Mouse (Mus musculus) lung, embryonic 15.5 days (tissue): ENCODE results near the gene Pes1. TPM values are rescaled to one million over a fixed set of nuclear protein-coding genes. Genes with fewer than 3 reads are reported as not detected.

Experiments
- ATAC-seq: fragments of 200-750 bp; cut with Nextera tagmentation; 2 replicates; pipeline ENCODE4 v1.8.0; 2017; ENCODE audit warnings: moderate number of reproducible peaks, borderline replicate concordance; ENCODE audit not compliant: low FRiP score, low TSS enrichment; ENCODE audit errors: extremely low read depth
- H3K27ac ChIP-seq: fragments of 300-500 bp; sonication (generic); 2 replicates; pipeline ENCODE4 v1.5.1; 2015; ENCODE audit warnings: moderate library complexity, mild to moderate bottlenecking, inconsistent platforms
- H3K27me3 ChIP-seq: fragments of 300-500 bp; sonication (generic); 2 replicates; pipeline ENCODE4 v1.6.1; 2015; ENCODE audit warnings: inconsistent platforms
- H3K36me3 ChIP-seq: fragments of 300-500 bp; sonication (generic); 2 replicates; pipeline ENCODE4 v1.6.1; 2015; ENCODE audit warnings: inconsistent platforms
- H3K4me1 ChIP-seq: fragments of 300-500 bp; sonication (generic); 2 replicates; pipeline ENCODE4 v1.6.1; 2015; ENCODE audit warnings: inconsistent platforms
- H3K4me2 ChIP-seq: fragments of 300-500 bp; sonication (generic); 2 replicates; pipeline ENCODE4 v1.6.1; 2015; ENCODE audit warnings: inconsistent platforms, mild to moderate bottlenecking, moderate library complexity
- H3K4me3 ChIP-seq: fragments of 300-500 bp; sonication (generic); 2 replicates; pipeline ENCODE4 v1.5.1; 2015; ENCODE audit warnings: mild to moderate bottlenecking, inconsistent platforms
- H3K9ac ChIP-seq: fragments of 300-500 bp; sonication (generic); 2 replicates; pipeline ENCODE4 v1.6.1; 2015; ENCODE audit warnings: inconsistent platforms
- H3K9me3 ChIP-seq: fragments of 300-500 bp; sonication (generic); 2 replicates; pipeline ENCODE4 v1.6.1; 2016; ENCODE audit warnings: inconsistent platforms
- WGBS: fragments of 180-500 bp; shearing (Covaris S2); methylation state at CpG from one replicate; pipeline ENCODE4 v1.1.7; 2015; 5-methylcytosine and 5-hydroxymethylcytosine counted together
- polyA plus RNA-seq: library from polyadenylated mRNA; unstranded; fragments of >200 nt; fragmentation: Nextera tagmentation; extraction: Ambion mirVana; gene quantifications from 2 replicates; pipeline ENCODE4 v1.2.1, GENCODE M21; 2015

Gene Pes1
- polyA plus RNA-seq, 1 experiment from 2014 or later = 76.2 TPM

- H3K27ac ChIP-seq = no peak overlapping the region
- H3K4me1 ChIP-seq = no peaks in the 10 kb centered on the region
- no peaks in the 10 kb centered on the region for H3K27me3 ChIP-seq
- no peaks in the 10 kb centered on the region for H3K9me3 ChIP-seq
- no peak overlapping the region for H3K4me3 ChIP-seq
- no peaks in the 10 kb centered on the region for H3K36me3 ChIP-seq
- no peak overlapping the region for H3K9ac ChIP-seq
- H3K4me2 ChIP-seq = no peak overlapping the region
- 71% methylated on average over 2 of the region's 2 CpGs for WGBS
- ATAC-seq = no peak
Measured at GRCm38 (mm10) chr11:4023321-4023720, 59.5 kb downstream of the Pes1 start.

- ATAC-seq = no peak
- WGBS = 64% methylated on average over 8 of the region's 8 CpGs
- H3K9me3 ChIP-seq = no peaks in the 10 kb centered on the region
- H3K4me3 ChIP-seq = no peak overlapping the region
- H3K27me3 ChIP-seq = no peaks in the 10 kb centered on the region
- H3K4me2 ChIP-seq = no peak overlapping the region
- H3K36me3 ChIP-seq = no peaks in the 10 kb centered on the region
- H3K27ac ChIP-seq = no peak overlapping the region
- no peak overlapping the region for H3K9ac ChIP-seq
- no peaks in the 10 kb centered on the region for H3K4me1 ChIP-seq
Measured at GRCm38 (mm10) chr11:4027066-4027465, 63.3 kb downstream of the Pes1 start.

- Histone ChIP-seq H3K9ac (no peak overlapping the region), H3K4me1 (0 out of 2 replicates have a peak, but pooled peaks cover 3% of the 10 kb centered on the region), H3K27me3 (no peaks in the 10 kb centered on the region), H3K4me2 (no peak overlapping the region), H3K27ac (no peak overlapping the region), H3K36me3 (no peaks in the 10 kb centered on the region), H3K4me3 (no peak overlapping the region), H3K9me3 (no peaks in the 10 kb centered on the region)
- ATAC-seq = no peak
- 59% methylated on average over 9 of the region's 9 CpGs for WGBS
Measured at GRCm38 (mm10) chr11:4027561-4028334, 64.0 kb downstream of the Pes1 start.

- Histone ChIP-seq H3K27ac (no peak overlapping the region), H3K9ac (no peak overlapping the region), H3K36me3 (no peaks in the 10 kb centered on the region), H3K9me3 (no peaks in the 10 kb centered on the region), H3K27me3 (no peaks in the 10 kb centered on the region), H3K4me3 (no peak overlapping the region), H3K4me1 (0 out of 2 replicates have a peak, but pooled peaks cover 3% of the 10 kb centered on the region), H3K4me2 (no peak overlapping the region)
- no peak for ATAC-seq
- 72% methylated on average over 4 of the region's 4 CpGs for WGBS
Measured at GRCm38 (mm10) chr11:4029343-4029742, 65.6 kb downstream of the Pes1 start.

Other genes with a start within 250 kb of the Pes1 start
- gene Osbp2, start 100.1 kb upstream of the Pes1 start, polyA plus RNA-seq = 0.20 and 0.34 TPM in 2 replicates
- 0.37 and 0.39 TPM in 2 replicates for gene 4921536K21Rik, start 68.9 kb upstream of the Pes1 start, polyA plus RNA-seq
- 9.8 and 10.2 TPM in 2 replicates for gene Dusp18, start 68.7 kb upstream of the Pes1 start, polyA plus RNA-seq
- 3.4 and 3.8 TPM in 2 replicates for gene Slc35e4, start 49.3 kb upstream of the Pes1 start, polyA plus RNA-seq
- gene Tcn2, start 31.8 kb upstream of the Pes1 start, polyA plus RNA-seq = 47.7 and 52.1 TPM in 2 replicates
- gene 4930556J24Rik, start 12.8 kb downstream of the Pes1 start, polyA plus RNA-seq = 0.18 and 0.21 TPM in 2 replicates
- gene Gal3st1, start 19.7 kb downstream of the Pes1 start, polyA plus RNA-seq = 7.9 and 9.0 TPM in 2 replicates
- 9.8 and 12.7 TPM in 2 replicates for gene Sec14l4, start 67.5 kb downstream of the Pes1 start, polyA plus RNA-seq
- gene Sec14l3, start 100.9 kb downstream of the Pes1 start, polyA plus RNA-seq = 17.3 and 19.9 TPM in 2 replicates
- gene Mtfp1, start 131.5 kb downstream of the Pes1 start, polyA plus RNA-seq = 9.9 and 11.4 TPM in 2 replicates
- gene Sec14l2, start 159.4 kb downstream of the Pes1 start, polyA plus RNA-seq = 2.2 and 3.0 TPM in 2 replicates
- 33.1 and 34.2 TPM in 2 replicates for gene Rnf215, start 171.2 kb downstream of the Pes1 start, polyA plus RNA-seq
- 8.9 and 9.5 TPM in 2 replicates for gene Ccdc157, start 196.3 kb downstream of the Pes1 start, polyA plus RNA-seq
- 44.8 and 45.8 TPM in 2 replicates for gene Sf3a1, start 196.4 kb downstream of the Pes1 start, polyA plus RNA-seq
- gene Tbc1d10a, start 222.8 kb downstream of the Pes1 start, polyA plus RNA-seq = 32.3 and 34.2 TPM in 2 replicates